Mouse (Mus musculus): Measurements from ENCODE around the gene Pan2. TPM values are rescaled to one million over a fixed set of nuclear protein-coding genes. Genes with fewer than 3 reads are reported as not detected.

Pan2 gene
- total RNA-seq, 4 experiments from 2014 or later, result 17.5 to 35.4 (median 24.2) TPM

- DNase-seq, result no peak
These were observed 33.5 kb downstream of the Pan2 start for GRCm38 (mm10) chr10:128336597-128336996.

- peak; percentile 95 for DNase-seq
These were observed 34.4 kb downstream of the Pan2 start, which contains the start of gene Cs for GRCm38 (mm10) chr10:128337306-128338181. Gene Cs, plus strand, starts transcription at chr10:128337734.

GRCm38 (mm10) chr10:128338415-128338814 lies 35.3 kb downstream of the Pan2 start:
- no peak for DNase-seq

DNA sequence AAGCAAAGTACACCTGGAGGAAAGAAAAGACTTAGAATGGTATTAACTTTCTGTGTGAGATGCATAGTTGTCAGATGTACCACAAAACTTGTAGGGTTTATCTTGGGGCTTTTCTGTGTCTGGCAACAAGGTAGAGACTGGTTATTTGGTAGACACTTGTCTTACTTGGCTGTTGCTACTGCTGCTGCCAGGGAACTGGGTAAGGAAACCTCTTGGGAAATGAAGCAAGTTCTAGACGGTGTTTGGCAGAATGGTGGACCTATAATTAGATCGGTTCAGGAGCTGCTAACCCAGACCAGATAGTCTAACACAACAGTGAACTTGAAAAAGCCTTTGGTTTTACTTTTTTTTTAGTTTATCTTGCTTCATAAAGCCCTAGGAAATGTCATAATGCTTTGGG lies 35.8 kb downstream of the Pan2 start:
- no peak for DNase-seq

DNA sequence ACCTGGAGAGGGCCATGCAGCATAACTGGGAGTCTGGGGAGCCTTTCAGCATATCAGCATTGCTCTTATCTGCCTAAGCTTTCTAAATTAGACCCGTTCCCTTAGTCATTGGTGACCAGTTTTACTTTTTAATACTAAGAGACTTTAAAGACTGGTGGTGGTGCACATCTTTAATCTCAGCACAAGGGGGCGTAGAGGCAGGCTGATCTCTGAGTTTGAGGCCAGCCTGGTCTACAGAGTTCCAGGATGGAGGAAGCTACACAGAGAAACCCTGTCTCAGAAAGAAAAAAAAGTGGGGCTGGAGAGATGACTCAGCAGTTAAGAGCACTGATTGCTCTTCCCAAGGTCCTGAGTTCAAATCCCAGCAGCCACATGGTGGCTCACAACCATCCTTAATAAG lies 37.1 kb downstream of the Pan2 start:
- no peak for DNase-seq

DNA sequence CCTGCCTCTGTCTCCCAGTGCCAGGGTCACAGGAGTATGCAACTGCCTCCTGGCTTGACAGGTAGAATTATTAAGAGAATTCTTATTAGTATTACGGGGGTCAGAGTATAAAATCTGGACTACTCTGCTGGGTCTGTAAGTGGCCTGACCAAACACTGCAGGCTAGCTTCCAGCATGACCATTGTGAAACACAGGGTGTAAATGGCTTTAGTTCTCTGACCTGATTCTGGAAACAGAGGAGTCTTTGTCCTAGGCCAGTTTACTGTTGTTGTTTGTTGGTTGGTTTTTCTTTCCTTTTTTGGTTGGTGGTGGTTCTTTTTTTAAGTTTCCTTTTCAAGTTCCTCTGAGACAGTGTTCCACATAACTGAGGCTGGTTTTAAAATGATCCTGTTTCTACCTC lies 40.3 kb downstream of the Pan2 start:
- no peak for DNase-seq

GRCm38 (mm10) chr10:128344568-128345275 lies 41.6 kb downstream of the Pan2 start:
- peak; percentile 85 for DNase-seq

DNA sequence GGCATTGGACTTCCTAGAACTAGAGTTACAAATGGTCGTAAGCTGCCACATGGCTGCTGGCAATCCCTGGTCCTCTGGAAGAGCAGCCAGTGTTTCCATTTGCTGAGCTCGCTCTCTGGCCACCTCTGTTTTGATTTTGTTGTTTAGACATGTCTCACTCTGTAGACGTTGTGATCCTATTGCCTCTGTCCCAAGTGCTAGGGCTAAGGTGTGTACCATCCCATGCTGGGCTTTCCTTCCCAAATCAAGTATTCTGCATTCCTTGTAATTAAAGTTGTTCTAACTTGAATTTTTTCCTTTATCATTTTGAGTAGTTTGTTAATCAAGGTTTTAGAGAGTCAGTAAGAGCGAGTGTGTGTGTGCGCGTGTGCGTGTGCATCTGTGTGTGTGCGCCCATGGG lies 44.4 kb downstream of the Pan2 start:
- no peak for DNase-seq

- no peak for DNase-seq
These were observed 55.7 kb downstream of the Pan2 start for GRCm38 (mm10) chr10:128358796-128359195.

DNA sequence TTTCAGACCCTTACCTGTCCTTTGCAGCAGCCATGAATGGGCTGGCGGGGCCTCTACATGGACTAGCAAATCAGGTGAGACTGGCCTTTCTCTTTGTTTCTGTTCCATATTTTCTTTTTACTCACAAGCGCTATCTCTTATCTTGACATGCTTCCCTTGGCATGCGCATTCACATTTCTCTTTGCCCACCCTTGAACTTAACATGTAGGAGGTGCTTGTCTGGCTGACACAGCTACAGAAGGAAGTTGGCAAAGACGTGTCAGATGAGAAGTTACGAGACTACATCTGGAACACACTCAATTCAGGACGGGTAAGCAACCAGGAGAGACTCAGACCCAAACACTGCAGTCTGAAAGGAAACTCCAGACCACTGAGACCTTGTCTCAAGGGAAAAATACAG lies 56.1 kb downstream of the Pan2 start:
- DNase-seq, result peak; percentile 68

DNA sequence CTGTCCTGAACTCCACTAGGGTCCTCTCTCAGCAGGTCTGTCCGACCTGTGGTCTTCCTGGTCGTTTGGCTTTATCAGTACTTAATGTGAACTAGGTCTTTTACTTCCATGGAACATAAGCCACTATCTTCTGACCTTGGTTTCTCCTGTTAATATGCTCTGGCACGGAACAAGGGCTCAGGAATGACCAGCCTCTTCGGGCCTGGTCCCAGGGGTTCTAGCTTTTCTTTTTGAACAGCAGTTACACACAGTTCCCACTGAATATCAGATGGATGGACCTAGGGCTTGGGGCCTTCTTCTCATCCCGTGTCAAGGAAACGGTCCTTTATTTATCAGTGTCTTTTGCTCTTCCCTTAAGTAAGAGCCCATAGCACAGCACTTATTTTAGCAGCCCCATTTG lies 58.7 kb downstream of the Pan2 start:
- DNase-seq, result no peak

DNA sequence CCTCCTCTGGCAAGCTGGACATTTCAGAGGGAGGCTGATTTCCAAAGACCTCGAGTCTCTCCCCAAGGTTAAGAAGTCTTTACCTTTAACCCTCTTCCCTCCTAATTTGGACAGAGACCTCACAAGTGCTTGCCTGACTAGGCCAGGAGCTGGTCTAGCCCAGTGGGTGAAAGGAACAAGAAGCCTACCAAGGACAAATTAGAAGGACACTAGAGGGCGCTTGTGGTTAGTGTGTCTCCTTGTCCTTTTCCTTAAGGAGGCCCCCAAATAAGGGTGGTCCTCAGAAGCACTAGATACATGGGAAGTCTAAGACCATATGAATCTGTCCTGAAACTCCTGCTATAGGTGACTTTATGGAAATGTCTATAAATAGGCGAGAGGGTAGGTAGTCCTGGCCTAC lies 59.4 kb downstream of the Pan2 start:
- no peak for DNase-seq

DNA sequence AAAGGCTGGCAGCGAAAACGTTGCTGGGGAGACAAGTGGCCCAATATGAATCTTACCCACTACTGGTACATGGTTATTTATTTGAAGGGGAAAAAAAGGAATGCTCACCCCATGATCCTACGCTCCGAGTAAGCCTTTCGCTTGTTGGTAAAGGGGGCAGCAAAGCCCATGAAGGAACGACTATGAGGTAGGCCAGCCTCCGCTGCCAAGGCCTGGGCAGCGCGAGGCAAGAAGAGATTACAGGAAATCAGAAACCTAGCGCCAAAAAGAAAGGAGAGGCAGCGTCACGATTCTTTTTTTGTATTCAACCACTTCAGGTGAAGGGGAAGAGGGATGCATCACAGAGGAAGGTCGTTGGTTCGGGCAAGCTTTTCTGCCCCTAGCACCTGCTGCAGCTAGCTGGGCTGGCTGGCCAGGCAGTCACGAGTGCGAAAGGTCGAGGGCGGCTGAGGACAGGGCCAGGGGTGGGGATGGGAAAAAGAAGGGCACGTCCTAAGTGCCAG lies 64.8 kb downstream of the Pan2 start:
- no peak for DNase-seq

DNA sequence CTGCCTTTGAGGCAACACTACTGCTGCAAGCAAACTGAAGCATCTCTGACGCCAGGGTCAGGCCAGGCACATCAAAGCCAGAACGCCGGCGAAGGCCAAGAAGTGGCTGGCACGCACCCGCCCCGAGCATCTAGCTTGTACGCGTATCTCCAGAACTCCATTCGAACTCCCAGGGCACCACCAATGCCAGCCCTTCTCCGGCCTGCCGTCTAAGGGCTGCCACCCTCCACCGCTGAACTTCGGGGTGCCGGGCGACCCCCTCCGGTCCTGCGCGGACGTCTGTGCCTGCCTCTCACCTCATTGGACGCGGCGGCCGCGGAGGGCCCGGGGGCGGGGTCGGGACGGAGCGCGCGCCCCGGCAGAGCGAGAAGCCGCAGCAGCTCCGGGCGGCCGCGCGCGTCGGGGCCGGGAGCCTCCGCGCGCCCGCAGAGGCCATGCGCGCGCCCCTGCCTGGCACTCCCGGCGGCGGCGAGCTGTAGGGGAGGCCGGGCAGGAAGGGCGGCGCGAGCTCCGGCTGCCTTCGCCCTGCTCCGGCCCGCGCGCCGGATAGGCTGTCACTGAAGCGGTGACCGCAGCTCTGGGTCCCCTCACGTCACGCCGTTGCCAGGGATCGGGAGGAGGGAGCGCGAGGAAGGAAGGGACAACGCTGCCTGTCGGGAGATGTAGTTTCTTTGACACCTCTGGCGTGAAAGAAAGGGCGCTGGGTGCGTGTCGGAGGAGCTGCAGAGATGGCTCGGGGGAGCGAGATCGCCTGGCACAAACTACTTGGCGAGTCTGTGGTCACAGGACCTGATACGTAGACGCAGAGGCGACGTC lies 65.5 kb downstream of the Pan2 start, which contains the start of gene Coq10a:
Gene Coq10a (minus strand): TSS at position 596 of the 816 bp plus-strand sequence.
- DNase-seq, result peak; percentile 92

GRCm38 (mm10) chr10:128369218-128369543 lies 66.0 kb downstream of the Pan2 start:
- DNase-seq, result no peak

GRCm38 (mm10) chr10:128369599-128369998 lies 66.5 kb downstream of the Pan2 start:
- no peak for DNase-seq

- no peak for DNase-seq
These were observed 66.9 kb downstream of the Pan2 start for GRCm38 (mm10) chr10:128370021-128370420.

- no peak for DNase-seq
These were observed 67.5 kb downstream of the Pan2 start for GRCm38 (mm10) chr10:128370601-128371000.

All from adrenal gland, adult 8-10 months (tissue).